Mouse (Mus musculus) embryonic fibroblast, embryonic 13.5 days (primary cell): Measurements from ENCODE around the gene Top2b. TPM values are rescaled to one million over a fixed set of nuclear protein-coding genes. Genes with fewer than 3 reads are reported as not detected.
A peak's percentile ranks its signal among the peaks of the same experiment; 100 is the strongest.

Source experiments
- H3K27ac ChIP-seq: 2 replicates; pipeline ENCODE4 v1.5.1; 2012; ENCODE audit warnings: low read length, control low read depth, inconsistent platforms; ENCODE audit not compliant: insufficient read depth
- H3K4me1 ChIP-seq: 2 replicates; pipeline ENCODE4 v1.6.1; 2011; ENCODE audit warnings: low read length; ENCODE audit not compliant: control insufficient read depth, insufficient read depth
- H3K4me3 ChIP-seq: 2 replicates; pipeline ENCODE4 v1.5.1; 2011; ENCODE audit warnings: mild to moderate bottlenecking, control low read depth, low read length; ENCODE audit not compliant: insufficient read depth
- CTCF ChIP-seq: IDR thresholded peaks from 2 replicates; pipeline ENCODE4 v1.5.1; 2011; ENCODE audit warnings: mild to moderate bottlenecking, control low read depth, low read length, moderate library complexity, borderline replicate concordance; ENCODE audit not compliant: insufficient read depth
- POLR2A ChIP-seq: IDR thresholded peaks from 2 replicates; pipeline ENCODE4 v1.6.1; 2011; ENCODE audit warnings: low read depth, mild to moderate bottlenecking, control low read depth, low read length, moderate library complexity
- polyA plus RNA-seq: library from polyadenylated mRNA; stranded (reverse); fragments of >200 nt; gene quantifications from 2 replicates; pipeline ENCODE4 v1.2.4, GENCODE M21; 2011; ENCODE audit warnings: low read depth; ENCODE audit not compliant: missing spikeins, insufficient read length

Gene Top2b
- polyA plus RNA-seq, 1 experiment: 313 TPM

DNA sequence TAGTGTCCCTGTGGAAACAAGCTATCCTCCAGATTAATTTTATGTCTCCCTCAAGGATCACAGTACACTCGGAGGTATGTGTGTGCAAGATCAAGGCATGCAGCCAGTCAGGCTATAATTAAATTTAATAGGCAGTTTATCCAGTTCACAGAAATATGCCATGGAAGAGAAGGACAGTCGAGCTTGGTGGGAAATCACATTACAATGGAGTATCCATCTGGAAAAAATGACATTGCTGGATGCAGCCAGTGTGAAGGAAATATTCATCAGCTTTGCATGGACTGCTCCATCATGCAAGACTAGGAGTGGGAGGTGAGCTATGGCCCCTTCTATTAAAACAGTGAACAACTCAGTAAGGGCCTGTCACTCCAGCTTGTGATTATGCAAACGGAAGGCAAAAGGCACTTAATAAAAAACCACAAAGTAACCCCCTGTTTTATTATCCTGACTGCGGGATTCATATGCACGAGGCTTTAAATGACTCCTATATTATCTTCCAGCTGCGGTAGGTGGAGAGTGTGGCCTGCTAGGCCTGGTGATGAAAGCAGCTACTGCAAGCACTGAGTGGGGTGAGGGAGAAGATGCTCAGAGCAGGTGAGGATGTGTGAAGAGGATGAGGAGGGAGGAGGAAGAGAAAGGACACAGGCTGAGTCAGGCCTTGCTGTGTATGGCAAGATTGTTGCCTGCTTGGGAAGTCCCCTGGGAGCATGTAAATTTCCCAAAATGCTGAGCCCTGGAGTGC lies 74.6 kb downstream of the Top2b start:
- TF ChIP-seq POLR2A (no peak), CTCF (no peak)
- H3K4me3 ChIP-seq: no peak overlapping the region
- H3K4me1 ChIP-seq: no peaks in the 10 kb centered on the region
- no peak overlapping the region for H3K27ac ChIP-seq

DNA sequence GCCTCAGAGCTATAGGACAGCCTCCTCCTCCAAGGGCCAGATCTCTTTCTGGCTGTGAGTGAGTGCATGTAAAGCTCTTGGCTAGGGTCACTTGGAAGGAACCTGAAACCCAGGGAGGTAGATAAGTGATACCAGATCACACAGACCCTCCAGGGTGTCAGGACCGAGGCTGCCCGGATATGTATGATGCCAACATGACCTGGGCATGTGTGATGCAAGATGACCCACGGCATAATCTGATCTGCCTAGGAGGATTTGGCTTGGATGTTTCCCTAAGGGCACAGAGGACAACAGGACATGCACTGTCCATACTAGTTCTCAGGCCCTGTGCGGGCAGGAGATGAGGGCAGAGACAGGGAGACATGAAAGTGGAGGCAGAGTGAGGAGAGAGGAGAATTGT lies 79.9 kb downstream of the Top2b start:
- no peaks in the 10 kb centered on the region for H3K4me1 ChIP-seq
- no peak overlapping the region for H3K4me3 ChIP-seq
- no peak overlapping the region for H3K27ac ChIP-seq
- TF ChIP-seq POLR2A (no peak), CTCF (no peak)

- Histone ChIP-seq H3K4me3 (no peak overlapping the region), H3K4me1 (no peaks in the 10 kb centered on the region), H3K27ac (no peak overlapping the region)
- no peak for TF ChIP-seq CTCF
- TF ChIP-seq POLR2A: no peak
These were observed 82.6 kb downstream of the Top2b start for GRCm38 (mm10) chr14:16447587-16447986.

DNA sequence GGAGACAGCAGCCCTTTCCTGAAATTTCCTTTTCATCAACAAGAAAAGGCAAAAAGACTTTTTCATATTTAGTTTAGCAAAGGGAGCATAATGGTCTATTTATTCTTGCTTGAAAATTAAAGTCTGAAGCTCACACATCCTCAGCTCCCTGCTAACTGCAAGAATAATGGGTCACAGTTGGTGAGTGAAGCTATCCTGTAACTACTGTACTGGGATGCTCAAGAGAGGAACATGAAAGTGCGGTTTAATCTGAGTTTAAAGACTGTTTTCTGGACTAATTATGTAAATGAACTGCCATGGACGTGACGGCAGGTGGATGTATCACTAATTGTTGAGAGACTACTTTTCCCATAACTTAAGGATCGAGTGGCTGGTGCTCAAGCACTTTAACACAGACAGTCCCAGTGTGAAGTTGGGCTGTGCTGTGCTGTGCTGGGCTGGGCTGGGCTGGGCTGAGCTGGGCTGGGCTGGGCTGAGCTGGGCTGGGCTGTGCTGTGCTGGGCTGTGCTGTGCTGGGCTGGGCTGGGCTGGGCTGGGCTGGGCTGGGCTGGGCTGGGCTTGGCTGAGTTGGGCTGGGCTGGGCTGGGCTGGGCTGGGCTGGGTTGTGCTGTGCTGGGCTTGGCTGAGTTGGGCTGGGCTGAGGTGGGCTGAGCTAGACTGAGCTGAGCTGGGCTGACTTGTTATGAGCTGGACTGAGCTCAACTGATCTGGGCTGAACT lies 83.4 kb downstream of the Top2b start:
- TF ChIP-seq CTCF: no peak
- TF ChIP-seq POLR2A: no peak
- Histone ChIP-seq H3K4me1 (no peaks in the 10 kb centered on the region), H3K4me3 (no peak overlapping the region), H3K27ac (no peak overlapping the region)

DNA sequence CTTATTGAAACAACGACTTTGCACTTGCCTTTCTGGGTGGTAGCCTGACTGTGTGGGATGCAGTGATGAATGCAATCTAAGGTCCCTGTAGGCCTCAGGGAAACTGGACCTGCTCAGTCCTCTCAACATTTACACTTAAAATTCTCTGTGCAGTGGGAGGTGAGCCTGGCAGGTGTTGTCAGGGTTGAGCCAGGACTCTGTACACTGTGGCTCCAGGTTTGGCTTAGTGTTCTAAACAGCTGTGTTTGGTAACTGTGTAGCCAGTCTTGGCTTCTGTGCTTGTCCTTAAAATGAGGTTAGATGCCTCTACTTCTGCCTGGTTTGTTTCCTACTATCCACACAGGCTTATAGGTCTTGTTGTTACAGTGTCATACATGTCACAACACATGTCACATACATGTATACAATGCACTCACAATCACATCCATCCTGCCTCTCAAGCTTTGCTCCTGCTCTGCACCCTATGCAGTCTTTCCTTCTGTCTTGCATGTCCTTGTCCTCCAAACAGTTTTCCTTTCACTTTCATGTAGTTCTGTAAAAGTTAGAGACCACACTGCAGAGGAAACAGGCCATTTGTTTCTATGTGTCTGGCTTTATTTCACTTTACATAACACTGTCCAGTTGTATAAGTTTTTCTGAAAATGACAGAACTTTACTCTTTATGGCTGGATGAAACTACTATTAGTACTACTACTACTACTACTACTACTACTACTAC lies 113.8 kb downstream of the Top2b start:
- Histone ChIP-seq H3K4me1 (peaks cover 2% of the 10 kb centered on the region; the same call in 1 of the 2 replicates), H3K4me3 (no peak overlapping the region), H3K27ac (no peak overlapping the region)
- no peak for TF ChIP-seq POLR2A
- no peak for TF ChIP-seq CTCF

DNA sequence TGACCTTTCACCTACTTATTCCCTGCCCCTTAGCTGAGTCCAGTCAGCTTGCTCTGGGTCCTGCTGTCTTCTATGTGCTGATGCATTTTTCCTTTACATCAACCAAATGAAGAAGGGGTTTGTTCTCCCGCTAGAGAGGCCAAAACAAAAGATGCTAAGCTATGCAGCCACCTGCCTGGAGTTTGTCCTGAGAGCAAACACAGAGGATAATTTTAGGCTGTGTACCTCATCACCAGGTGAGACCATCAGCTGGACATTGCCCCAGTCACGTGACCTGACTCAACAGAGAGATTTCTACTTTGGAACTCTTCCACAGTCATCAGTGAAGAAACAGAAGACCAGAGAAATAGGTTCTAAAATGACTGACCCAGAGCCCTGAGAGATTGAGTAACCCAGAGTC lies 114.5 kb downstream of the Top2b start:
- Histone ChIP-seq H3K4me3 (no peak overlapping the region), H3K4me1 (peaks cover 9% of the 10 kb centered on the region), H3K27ac (no peak overlapping the region)
- TF ChIP-seq CTCF (no peak), POLR2A (no peak)

DNA sequence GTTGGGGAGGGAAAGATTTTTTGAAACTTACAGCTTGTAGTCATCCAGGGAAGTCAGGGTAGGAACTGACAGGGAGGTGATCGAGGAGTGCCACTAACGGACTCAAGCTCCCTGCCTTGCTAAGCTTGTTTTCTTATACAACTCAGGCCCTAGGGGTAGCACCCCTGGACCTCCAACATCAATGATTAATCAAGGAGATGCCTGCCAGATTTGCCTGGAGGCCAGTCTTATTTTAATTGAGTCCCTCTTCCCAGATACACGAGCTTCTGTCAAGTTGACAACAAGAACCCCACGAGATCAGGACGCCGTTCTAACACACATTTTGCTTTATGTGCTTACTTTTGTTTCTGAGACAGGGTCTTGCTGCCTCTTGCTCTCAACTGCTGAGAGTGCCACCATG lies 115.6 kb downstream of the Top2b start:
- H3K27ac ChIP-seq: no peak overlapping the region
- peaks cover 11% of the 10 kb centered on the region for H3K4me1 ChIP-seq
- no peak for TF ChIP-seq POLR2A
- TF ChIP-seq CTCF: no peak
- H3K4me3 ChIP-seq: no peak overlapping the region

DNA sequence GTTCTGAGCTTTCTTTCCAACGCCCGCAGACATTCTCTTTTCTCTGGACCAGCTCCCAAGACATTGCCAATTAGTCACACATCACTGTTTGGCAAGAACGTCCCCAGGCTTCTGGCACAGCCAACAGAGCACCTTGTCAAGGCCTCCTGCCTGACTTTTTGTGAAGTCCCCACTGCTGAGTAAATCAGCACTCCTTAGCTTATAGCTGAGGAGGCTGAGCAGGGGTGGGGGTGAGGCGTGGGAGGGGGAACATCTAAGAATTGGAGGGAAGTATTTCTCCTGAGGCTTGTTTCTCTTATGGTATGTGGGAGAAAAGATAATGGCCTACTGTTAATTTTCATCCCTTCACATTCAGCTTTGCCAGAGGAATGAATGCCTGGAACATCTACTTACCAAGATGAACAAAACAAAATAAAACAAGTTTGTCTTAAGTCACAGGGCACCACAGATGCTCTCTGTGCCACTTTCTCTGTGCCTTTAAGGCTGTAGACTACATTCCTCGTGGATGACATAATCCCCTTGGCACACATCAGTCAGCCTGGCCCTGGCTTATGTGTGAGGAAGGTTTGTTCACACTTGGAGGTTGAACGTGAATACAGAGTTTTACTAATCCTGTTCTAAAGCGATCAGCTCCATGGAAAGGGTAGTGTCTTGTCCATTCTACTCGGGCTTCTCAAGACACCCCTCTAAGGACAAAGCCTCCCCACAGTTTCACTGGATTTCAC lies 118.8 kb downstream of the Top2b start:
- Histone ChIP-seq H3K4me1 (peaks cover 10% of the 10 kb centered on the region), H3K4me3 (no peak overlapping the region), H3K27ac (peak overlapping the region; percentile 74)
- no peak for TF ChIP-seq CTCF
- TF ChIP-seq POLR2A: no peak

Other genes starting within 250 kb of the Top2b start
- gene Ngly1, start 115.9 kb upstream of the Top2b start, polyA plus RNA-seq: 30.9 and 45.1 TPM in 2 replicates
- 7.7 and 8.1 TPM in 2 replicates for gene Oxsm, start 115.4 kb upstream of the Top2b start, polyA plus RNA-seq